Mouse (Mus musculus) sigmoid colon, adult 10 weeks (tissue): Measurements from ENCODE around the gene Chl1. TPM values are rescaled to one million over a fixed set of nuclear protein-coding genes. Genes with fewer than 3 reads are reported as not detected.

Experiments
- polyA plus RNA-seq: library from polyadenylated mRNA; stranded (reverse); fragments of 350-450 nt; fragmentation: Illumina TruSeq; extraction: RNeasy Lipid Tissue Mini Kit (QIAGEN cat#74804); gene quantifications from one replicate; pipeline ENCODE4 v1.2.3, GENCODE M21; 2014; ENCODE audit warnings: low read depth, low replicate concordance

Chl1 gene
- 12.8 TPM for polyA plus RNA-seq

DNA sequence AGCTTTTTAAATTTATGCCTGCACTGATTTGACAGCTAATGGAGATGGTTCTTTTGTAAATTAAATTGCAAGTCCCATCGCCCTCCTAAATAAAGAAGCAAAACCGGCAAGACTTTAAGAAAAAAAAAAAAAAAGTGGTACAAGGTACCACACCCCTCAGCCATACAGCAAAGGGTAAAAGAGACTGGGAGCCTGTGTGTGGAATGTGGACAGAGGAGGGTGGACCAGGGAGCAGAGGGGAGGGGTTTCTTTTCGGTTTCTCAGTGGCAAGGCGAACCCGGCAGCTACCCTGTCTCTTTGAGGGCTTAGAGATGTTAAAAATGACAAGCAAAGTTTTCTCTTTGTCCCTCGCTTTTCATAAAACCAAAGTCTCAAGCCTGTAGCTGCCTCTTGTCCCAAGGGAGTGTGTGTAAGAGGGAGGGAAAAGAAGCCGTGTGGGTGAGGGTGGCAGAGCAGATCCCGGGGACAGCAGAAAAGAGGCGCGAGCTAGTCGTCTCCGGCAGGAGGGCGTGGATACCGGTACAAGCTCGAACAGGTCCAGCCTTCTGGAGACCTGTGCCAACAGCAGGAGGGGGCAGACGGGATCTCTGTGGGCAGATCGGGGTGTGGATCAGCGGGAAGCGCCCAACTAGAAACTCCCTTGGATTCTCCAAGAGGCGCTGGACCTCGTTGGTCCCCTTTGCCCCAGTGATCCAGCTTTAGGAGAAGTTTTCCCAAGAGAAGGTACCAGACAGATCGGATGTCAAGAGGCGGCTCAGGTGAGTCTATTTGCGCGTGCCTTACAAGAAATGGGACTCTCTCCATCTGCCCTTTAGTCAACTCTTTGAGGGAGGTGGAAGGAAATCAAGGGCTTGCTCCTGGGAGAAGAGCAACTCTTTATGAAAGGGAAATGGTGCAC, at the start of gene Chl1:
Gene Chl1 (plus strand): TSS at position 195 of the 898 bp plus-strand sequence.

